Mouse (Mus musculus) midbrain, embryonic 13.5 days (tissue): ENCODE data around the gene Lrrtm3. TPM values are rescaled to one million over a fixed set of nuclear protein-coding genes. Genes with fewer than 3 reads are reported as not detected.
A peak's percentile ranks its signal among the peaks of the same experiment; 100 is the strongest.

Experiments used
- ATAC-seq: fragments of 200-750 bp; cut with Nextera tagmentation; 2 replicates; pipeline ENCODE4 v1.8.0; 2017; ENCODE audit warnings: mild to moderate bottlenecking, moderate TSS enrichment, moderate library complexity
- H3K27ac ChIP-seq: fragments of 300-500 bp; sonication (generic); 2 replicates; pipeline ENCODE4 v1.5.1; 2015; ENCODE audit warnings: inconsistent platforms, mild to moderate bottlenecking, moderate library complexity
- H3K27me3 ChIP-seq: fragments of 300-500 bp; sonication (generic); 2 replicates; pipeline ENCODE4 v1.6.1; 2015; ENCODE audit warnings: mild to moderate bottlenecking, inconsistent platforms
- H3K36me3 ChIP-seq: fragments of 300-500 bp; sonication (generic); 2 replicates; pipeline ENCODE4 v1.6.1; 2015; ENCODE audit warnings: mild to moderate bottlenecking, inconsistent platforms
- H3K4me1 ChIP-seq: fragments of 300-500 bp; sonication (generic); replicated peaks from 2 replicates; pipeline ENCODE4 v1.6.1; 2015; ENCODE audit warnings: inconsistent platforms
- H3K4me2 ChIP-seq: fragments of 300-500 bp; sonication (generic); replicated peaks from 2 replicates; pipeline ENCODE4 v1.6.1; 2015; ENCODE audit warnings: moderate library complexity, mild to moderate bottlenecking, inconsistent platforms
- H3K4me3 ChIP-seq: fragments of 300-500 bp; sonication (generic); replicated peaks from 2 replicates; pipeline ENCODE4 v1.5.1; 2015; ENCODE audit warnings: mild to moderate bottlenecking, inconsistent platforms
- H3K9ac ChIP-seq: fragments of 300-500 bp; sonication (generic); replicated peaks from 2 replicates; pipeline ENCODE4 v1.6.1; 2015; ENCODE audit warnings: mild to moderate bottlenecking, inconsistent platforms
- H3K9me3 ChIP-seq: fragments of 300-500 bp; sonication (generic); 2 replicates; pipeline ENCODE4 v1.6.1; 2016; ENCODE audit warnings: mild to moderate bottlenecking, inconsistent platforms
- WGBS: fragments of 180-500 bp; shearing (Covaris S2); methylation state at CpG from one replicate; pipeline ENCODE4 v1.1.7; 2015; 5-methylcytosine and 5-hydroxymethylcytosine counted together
- polyA plus RNA-seq: library from polyadenylated mRNA; unstranded; fragments of >200 nt; fragmentation: Nextera tagmentation; extraction: Ambion mirVana; gene quantifications from 2 replicates; pipeline ENCODE4 v1.2.1, GENCODE M21; 2015

Lrrtm3 gene
- polyA plus RNA-seq, 1 experiment from 2014 or later, result 17.3 TPM

DNA sequence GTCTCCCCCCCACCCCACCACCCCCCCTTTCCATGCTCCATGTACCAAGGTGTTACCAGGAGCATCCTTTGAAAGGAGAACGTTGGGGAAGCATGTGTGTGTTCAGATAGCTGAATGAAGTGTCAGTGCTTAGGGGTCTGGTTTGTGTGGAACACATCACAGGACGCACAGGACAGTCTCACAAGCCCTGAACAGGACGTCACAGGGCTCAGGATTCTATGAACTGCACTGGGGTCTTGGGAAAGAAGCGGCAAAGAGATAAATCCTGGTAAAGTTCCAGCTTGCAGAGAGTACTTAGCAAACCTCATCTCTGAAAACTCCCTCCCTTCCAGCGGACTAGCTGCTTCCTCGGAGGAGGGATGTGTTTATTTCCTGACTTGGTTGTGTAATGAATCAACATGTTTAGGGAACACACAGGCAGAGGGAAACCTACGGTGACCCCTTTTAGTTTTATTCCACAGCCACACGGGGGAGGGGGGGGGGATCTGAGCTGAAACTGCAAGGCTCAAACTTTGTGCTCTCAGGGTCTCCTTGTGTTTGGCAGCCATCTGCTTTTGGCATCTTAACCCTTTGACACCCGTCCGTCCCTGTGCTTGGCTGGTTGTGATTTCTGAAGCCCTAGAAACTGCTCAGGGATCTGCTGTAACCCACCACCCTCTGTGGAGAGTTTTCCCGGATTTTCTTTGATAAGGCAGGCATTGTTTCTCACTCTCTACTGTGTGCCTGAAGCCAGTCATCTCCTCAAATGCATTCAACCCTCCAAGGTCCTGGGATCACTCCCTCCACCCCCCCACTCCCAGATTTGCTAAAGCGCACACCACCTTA is 3.3 kb downstream of the Lrrtm3 start:
- Histone ChIP-seq H3K9me3 (no peaks in the 10 kb centered on the region), H3K4me2 (peak overlapping the region; percentile 83), H3K27me3 (peaks cover 15% of the 10 kb centered on the region), H3K9ac (peak overlapping the region; percentile 74), H3K27ac (no peak overlapping the region), H3K4me1 (peaks cover 41% of the 10 kb centered on the region), H3K36me3 (no peaks in the 10 kb centered on the region), H3K4me3 (peak overlapping the region; percentile 58)
- peak; percentile 29 for ATAC-seq
- WGBS, result 2% methylated on average over 12 of the region's 12 CpGs

DNA sequence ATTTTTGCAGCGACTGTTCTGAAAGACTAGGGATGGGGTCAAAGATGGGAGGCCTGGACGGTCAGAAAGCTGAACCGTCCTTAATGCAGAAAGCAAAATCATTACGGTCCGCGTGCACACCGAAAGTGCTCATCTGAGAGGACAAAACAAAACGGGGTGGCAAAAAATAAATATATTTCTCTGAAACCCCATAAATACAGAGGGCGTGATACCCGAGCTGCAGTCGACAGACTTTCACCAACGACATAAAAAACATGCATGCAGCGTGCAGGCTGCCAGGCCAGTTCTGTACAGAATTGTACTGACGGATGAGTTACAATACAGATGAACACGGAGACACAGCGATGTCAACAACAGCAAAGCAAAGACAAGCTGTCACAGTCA is 3.9 kb downstream of the Lrrtm3 start:
- 60% methylated on average over 16 of the region's 16 CpGs for WGBS
- ATAC-seq, result no peak
- H3K36me3 ChIP-seq, result no peaks in the 10 kb centered on the region
- peaks cover 12% of the 10 kb centered on the region for H3K27me3 ChIP-seq
- no peak overlapping the region for H3K27ac ChIP-seq
- peak overlapping the region; percentile 74; the same call in 1 of the 2 replicates for H3K9ac ChIP-seq
- peaks cover 41% of the 10 kb centered on the region for H3K4me1 ChIP-seq
- H3K4me2 ChIP-seq, result peak overlapping the region; percentile 83
- no peaks in the 10 kb centered on the region for H3K9me3 ChIP-seq
- peak overlapping the region; percentile 58 for H3K4me3 ChIP-seq

DNA sequence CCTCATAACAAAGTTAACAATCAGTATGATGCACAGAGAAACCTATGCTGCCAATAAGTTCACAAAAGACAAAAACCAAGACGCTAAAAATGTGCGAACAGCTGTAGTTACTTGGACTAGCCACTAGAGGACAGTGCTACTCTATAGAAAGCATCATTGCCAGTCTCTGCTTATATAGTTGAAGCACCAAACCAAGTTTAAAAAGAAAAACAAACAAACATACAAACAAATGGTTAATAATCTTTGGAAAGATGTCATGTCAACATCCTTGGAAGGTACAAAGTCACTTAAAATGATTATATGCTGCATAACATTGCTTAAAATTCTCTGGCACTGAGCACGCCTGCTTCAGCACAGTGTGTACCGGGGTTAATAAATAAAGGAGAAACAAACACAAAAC is 5.6 kb downstream of the Lrrtm3 start:
- no peak for ATAC-seq
- H3K27me3 ChIP-seq, result peaks cover 9% of the 10 kb centered on the region
- H3K9ac ChIP-seq, result no peak overlapping the region
- peak overlapping the region; percentile 38 for H3K4me2 ChIP-seq
- no peaks in the 10 kb centered on the region for H3K36me3 ChIP-seq
- H3K27ac ChIP-seq, result no peak overlapping the region
- no peaks in the 10 kb centered on the region for H3K9me3 ChIP-seq
- H3K4me3 ChIP-seq, result no peak overlapping the region
- 46% methylated on average over 4 of the region's 4 CpGs for WGBS
- peaks cover 39% of the 10 kb centered on the region for H3K4me1 ChIP-seq

DNA sequence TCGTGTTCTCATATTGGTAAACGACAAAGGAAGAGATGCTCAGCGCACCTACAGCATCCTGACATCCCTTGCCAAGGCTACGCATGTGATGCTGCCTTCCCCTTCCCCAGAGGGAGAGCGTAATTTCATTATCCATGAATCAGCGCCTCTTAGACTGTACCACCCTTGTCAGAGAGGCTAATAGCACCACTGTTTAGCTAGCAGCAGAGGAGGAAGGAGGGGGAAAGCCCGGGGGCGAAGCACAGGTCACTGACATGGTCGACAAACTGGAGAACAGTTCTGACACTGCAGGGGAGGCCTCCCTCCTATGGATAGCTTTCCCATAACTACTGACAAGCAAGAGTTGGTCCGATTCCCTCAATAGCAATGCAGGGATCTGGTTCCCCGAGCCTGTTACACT is 6.3 kb downstream of the Lrrtm3 start:
- Histone ChIP-seq H3K27ac (no peak overlapping the region), H3K4me1 (peaks cover 36% of the 10 kb centered on the region), H3K9ac (peak overlapping the region; percentile 39; the same call in 1 of the 2 replicates), H3K27me3 (peaks cover 5% of the 10 kb centered on the region), H3K36me3 (no peaks in the 10 kb centered on the region), H3K4me2 (peak overlapping the region; percentile 45), H3K4me3 (peak overlapping the region; percentile 8; the same call in 1 of the 2 replicates), H3K9me3 (no peaks in the 10 kb centered on the region)
- no peak for ATAC-seq
- WGBS, result 62% methylated on average over 11 of the region's 11 CpGs

DNA sequence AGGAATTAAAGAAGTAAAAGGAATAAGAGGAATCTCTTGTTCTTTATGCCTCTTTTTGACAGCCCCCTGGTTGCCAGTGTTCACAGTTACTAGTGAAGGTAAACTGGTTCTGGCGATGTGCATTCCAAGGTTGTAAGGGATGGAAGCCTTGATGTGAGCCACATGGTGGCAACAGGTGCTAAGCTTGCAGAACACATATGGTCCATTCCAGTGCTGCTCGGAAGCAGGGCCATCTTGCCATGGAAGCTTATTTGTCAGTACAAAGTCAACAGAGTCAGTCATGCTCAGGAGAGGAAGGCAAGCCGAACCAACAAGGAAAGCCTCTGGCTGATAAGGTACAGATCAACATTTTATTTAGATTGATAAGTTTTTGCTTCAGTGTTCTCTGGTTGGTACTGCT is 7.7 kb downstream of the Lrrtm3 start:
- H3K4me3 ChIP-seq, result no peak overlapping the region
- 86% methylated on average over 3 of the region's 3 CpGs for WGBS
- H3K4me2 ChIP-seq, result no peak overlapping the region
- no peaks in the 10 kb centered on the region for H3K36me3 ChIP-seq
- no peaks in the 10 kb centered on the region for H3K9me3 ChIP-seq
- no peak overlapping the region for H3K9ac ChIP-seq
- ATAC-seq, result no peak
- H3K27ac ChIP-seq, result no peak overlapping the region
- H3K27me3 ChIP-seq, result no peaks in the 10 kb centered on the region
- peaks cover 26% of the 10 kb centered on the region for H3K4me1 ChIP-seq

DNA sequence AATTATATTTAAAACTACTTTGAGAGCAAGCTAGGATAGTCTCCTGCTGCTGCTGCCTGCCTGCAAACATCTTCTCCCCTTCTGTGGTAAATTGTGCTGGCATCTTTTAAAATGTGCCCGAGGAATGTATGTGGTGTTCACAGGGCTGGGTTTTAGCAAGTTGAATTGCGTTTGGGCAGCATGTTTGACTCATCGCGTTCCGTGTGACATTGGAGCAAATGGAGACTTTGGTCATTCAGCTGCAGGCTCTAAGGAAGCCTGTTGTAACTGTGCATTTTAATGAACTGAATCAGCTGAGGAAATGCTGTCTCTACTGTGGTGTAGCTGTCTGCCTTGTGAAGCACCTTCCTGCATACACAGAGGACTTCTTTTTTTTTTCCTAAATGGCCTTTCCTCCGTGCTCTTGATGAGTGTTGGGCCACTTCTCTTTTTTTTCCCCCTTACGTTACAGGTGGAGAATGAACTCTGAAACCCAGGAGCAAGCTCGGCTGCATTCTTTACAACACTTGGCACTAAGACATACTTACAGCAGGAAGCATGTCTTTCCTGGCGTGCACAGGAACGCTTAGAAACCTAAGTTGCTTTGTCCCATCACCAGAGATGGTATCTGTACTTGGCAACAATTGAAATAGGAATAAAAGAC is 13.5 kb downstream of the Lrrtm3 start:
- peak overlapping the region; percentile 21 for H3K4me2 ChIP-seq
- WGBS, result 44% methylated on average over 10 of the region's 10 CpGs
- H3K9me3 ChIP-seq, result no peaks in the 10 kb centered on the region
- no peaks in the 10 kb centered on the region for H3K27me3 ChIP-seq
- H3K9ac ChIP-seq, result no peak overlapping the region
- H3K36me3 ChIP-seq, result no peaks in the 10 kb centered on the region
- ATAC-seq, result no peak
- no peak overlapping the region for H3K27ac ChIP-seq
- no peak overlapping the region for H3K4me3 ChIP-seq
- H3K4me1 ChIP-seq, result peaks cover 12% of the 10 kb centered on the region

DNA sequence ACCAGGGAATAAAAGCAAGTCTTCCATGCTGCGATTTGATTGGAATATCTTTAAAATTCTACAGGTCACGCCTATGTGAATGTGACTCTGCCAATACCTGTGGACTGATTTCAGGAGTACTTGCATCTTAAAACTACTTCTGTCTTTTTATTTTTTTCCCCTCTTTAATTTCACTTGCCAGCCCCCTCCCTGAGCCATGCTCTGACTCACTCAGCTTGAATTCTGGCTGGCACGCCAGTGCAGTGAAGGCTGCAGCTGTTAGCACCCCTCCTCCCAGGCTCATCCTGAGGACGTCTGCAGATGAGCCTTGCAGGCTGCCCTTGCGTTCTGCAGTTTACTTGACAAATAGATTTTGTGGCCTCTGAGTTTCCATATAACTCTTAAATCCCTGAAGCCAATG is 14.1 kb downstream of the Lrrtm3 start:
- no peak for ATAC-seq
- H3K36me3 ChIP-seq, result no peaks in the 10 kb centered on the region
- H3K27ac ChIP-seq, result no peak overlapping the region
- H3K9me3 ChIP-seq, result no peaks in the 10 kb centered on the region
- H3K27me3 ChIP-seq, result no peaks in the 10 kb centered on the region
- H3K4me3 ChIP-seq, result no peak overlapping the region
- H3K4me2 ChIP-seq, result peak overlapping the region; percentile 21
- H3K4me1 ChIP-seq, result peaks cover 12% of the 10 kb centered on the region
- 43% methylated on average over 5 of the region's 5 CpGs for WGBS
- no peak overlapping the region for H3K9ac ChIP-seq

DNA sequence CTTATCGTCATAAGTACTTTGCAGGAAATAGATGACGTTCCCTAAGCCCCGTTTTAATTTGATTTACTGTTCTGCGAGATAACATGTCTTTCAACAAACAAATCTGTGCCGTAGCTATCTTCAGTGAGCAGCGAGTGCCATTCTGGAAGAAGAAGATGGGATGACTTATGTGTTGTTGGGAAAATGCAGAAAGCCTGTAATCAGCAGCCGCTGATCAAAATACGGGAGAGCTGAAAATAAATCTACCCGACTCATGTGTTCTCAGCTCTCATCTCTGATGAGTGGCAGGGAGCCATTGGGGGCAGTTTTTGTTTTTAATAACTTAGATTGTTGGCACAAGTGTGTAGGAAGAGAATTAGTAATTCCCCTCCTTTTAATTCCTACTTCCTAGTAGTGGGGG is 26.4 kb downstream of the Lrrtm3 start:
- Histone ChIP-seq H3K4me3 (no peak overlapping the region), H3K9me3 (no peaks in the 10 kb centered on the region), H3K4me1 (no peaks in the 10 kb centered on the region), H3K27me3 (no peaks in the 10 kb centered on the region), H3K4me2 (no peak overlapping the region), H3K9ac (no peak overlapping the region), H3K36me3 (no peaks in the 10 kb centered on the region), H3K27ac (no peak overlapping the region)
- 92% methylated on average over 9 of the region's 9 CpGs for WGBS
- ATAC-seq, result no peak

DNA sequence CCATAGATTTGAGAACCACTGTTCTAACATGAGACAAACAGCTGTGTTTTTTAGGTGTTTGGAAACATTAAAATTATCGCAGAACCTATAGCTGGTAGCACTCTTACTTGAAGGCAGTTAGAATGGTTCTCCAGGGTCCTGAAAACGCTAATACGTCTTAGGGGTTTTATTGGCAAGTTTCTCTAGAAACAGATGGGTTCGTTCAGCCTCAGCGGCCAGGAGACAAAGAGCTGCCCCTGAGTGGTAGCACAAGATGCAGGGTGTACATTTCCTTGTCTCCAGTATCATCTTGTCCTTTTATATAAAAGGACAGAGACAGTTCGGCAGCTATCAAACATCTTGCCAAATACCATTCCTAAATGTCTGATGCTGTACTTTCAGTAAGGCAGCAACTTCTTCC is 40.1 kb downstream of the Lrrtm3 start:
- Histone ChIP-seq H3K4me2 (no peak overlapping the region), H3K27me3 (no peaks in the 10 kb centered on the region), H3K4me1 (no peaks in the 10 kb centered on the region), H3K4me3 (no peak overlapping the region), H3K27ac (no peak overlapping the region), H3K9me3 (no peaks in the 10 kb centered on the region), H3K36me3 (no peaks in the 10 kb centered on the region), H3K9ac (no peak overlapping the region)
- ATAC-seq, result no peak
- 73% methylated on average over 6 of the region's 6 CpGs for WGBS

DNA sequence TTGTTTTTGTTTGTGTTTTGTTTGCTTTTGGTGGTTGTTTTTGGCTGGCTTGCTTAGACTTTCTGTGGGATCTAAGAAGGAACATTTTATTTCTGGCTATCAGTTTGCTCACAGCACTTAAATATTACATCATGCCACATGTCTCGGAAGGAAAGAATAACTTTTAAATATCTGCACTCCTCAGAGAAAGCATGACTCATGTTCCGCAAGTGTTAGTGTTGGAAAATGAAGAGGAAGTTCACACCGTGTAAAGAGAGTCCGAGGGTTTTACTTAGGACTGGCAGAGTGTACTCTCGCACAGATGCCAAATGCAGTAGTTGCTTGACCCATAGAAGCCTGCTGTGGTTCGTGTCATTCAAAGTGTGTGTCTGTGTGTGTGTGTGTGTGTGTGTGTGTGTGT is 40.9 kb downstream of the Lrrtm3 start:
- no peak overlapping the region for H3K27ac ChIP-seq
- ATAC-seq, result no peak
- H3K9ac ChIP-seq, result no peak overlapping the region
- H3K9me3 ChIP-seq, result no peaks in the 10 kb centered on the region
- no peaks in the 10 kb centered on the region for H3K27me3 ChIP-seq
- H3K4me3 ChIP-seq, result no peak overlapping the region
- H3K4me2 ChIP-seq, result no peak overlapping the region
- WGBS, result 92% methylated on average over 6 of the region's 6 CpGs
- no peaks in the 10 kb centered on the region for H3K36me3 ChIP-seq
- no peaks in the 10 kb centered on the region for H3K4me1 ChIP-seq

DNA sequence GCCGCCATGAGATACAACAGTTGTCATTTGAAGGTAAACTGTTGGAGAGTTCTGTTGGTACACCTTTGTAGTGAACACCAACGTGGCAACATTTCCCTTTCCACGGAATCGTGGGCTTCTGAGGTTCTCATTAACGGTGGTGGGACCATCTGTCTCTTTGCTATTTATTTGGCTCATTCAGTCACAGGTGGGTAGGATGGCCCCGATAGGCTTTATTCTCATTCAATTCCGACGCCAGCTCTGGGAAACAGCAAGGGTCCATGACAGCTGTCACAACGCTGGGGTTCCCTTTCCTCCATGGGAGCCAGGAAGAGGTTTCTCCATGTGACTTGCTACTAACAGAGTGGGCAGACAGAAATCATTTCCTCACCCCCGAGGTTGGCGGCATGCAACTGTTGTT is 48.2 kb downstream of the Lrrtm3 start:
- Histone ChIP-seq H3K9ac (no peak overlapping the region), H3K36me3 (no peaks in the 10 kb centered on the region), H3K4me2 (no peak overlapping the region), H3K4me3 (no peak overlapping the region), H3K9me3 (no peaks in the 10 kb centered on the region), H3K4me1 (0 out of 2 replicates have a peak, but pooled peaks cover 4% of the 10 kb centered on the region), H3K27me3 (no peaks in the 10 kb centered on the region), H3K27ac (no peak overlapping the region)
- ATAC-seq, result no peak
- 85% methylated on average over 11 of the region's 11 CpGs for WGBS

DNA sequence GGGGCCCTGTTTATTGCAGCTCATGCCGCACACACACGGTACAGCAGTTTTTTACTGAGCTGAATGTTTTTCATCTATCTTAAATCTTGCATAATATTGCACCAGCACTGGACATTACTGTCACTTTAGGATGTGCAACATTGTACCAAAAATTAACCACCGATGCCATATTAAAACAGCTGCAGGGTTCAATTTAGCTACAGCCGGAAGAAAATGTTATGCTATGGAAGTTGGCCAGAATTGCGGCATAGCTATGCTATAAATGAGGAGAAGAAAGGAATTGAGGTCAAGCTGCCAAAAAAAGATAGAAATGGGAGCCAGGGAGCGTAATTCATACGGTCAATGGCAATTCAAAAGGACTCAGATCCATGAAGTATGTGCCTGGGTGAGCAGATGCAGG is 48.9 kb downstream of the Lrrtm3 start:
- ATAC-seq, result no peak
- Histone ChIP-seq H3K9me3 (no peaks in the 10 kb centered on the region), H3K4me1 (0 out of 2 replicates have a peak, but pooled peaks cover 4% of the 10 kb centered on the region), H3K27me3 (no peaks in the 10 kb centered on the region), H3K9ac (no peak overlapping the region), H3K36me3 (no peaks in the 10 kb centered on the region), H3K4me3 (no peak overlapping the region), H3K4me2 (no peak overlapping the region), H3K27ac (no peak overlapping the region)
- WGBS, result 91% methylated on average over 7 of the region's 7 CpGs
